Mouse (Mus musculus) lung, embryonic 15.5 days (tissue): ENCODE measurements at regions not wholly inside any gene's neighbourhood (a gene's known extent, or its start where the extent isn't known, plus 50 kb on each side); places are given as distances from the start of the nearest gene placed in this dataset.

Experiments used
- ATAC-seq: fragments of 200-750 bp; cut with Nextera tagmentation; 2 replicates; pipeline ENCODE4 v1.8.0; 2017; ENCODE audit warnings: moderate number of reproducible peaks, borderline replicate concordance; ENCODE audit not compliant: low FRiP score, low TSS enrichment; ENCODE audit errors: extremely low read depth
- H3K27ac ChIP-seq: fragments of 300-500 bp; sonication (generic); 2 replicates; pipeline ENCODE4 v1.5.1; 2015; ENCODE audit warnings: moderate library complexity, mild to moderate bottlenecking, inconsistent platforms
- H3K27me3 ChIP-seq: fragments of 300-500 bp; sonication (generic); 2 replicates; pipeline ENCODE4 v1.6.1; 2015; ENCODE audit warnings: inconsistent platforms
- H3K36me3 ChIP-seq: fragments of 300-500 bp; sonication (generic); 2 replicates; pipeline ENCODE4 v1.6.1; 2015; ENCODE audit warnings: inconsistent platforms
- H3K4me1 ChIP-seq: fragments of 300-500 bp; sonication (generic); 2 replicates; pipeline ENCODE4 v1.6.1; 2015; ENCODE audit warnings: inconsistent platforms
- H3K4me2 ChIP-seq: fragments of 300-500 bp; sonication (generic); 2 replicates; pipeline ENCODE4 v1.6.1; 2015; ENCODE audit warnings: inconsistent platforms, mild to moderate bottlenecking, moderate library complexity
- H3K4me3 ChIP-seq: fragments of 300-500 bp; sonication (generic); 2 replicates; pipeline ENCODE4 v1.5.1; 2015; ENCODE audit warnings: mild to moderate bottlenecking, inconsistent platforms
- H3K9ac ChIP-seq: fragments of 300-500 bp; sonication (generic); 2 replicates; pipeline ENCODE4 v1.6.1; 2015; ENCODE audit warnings: inconsistent platforms
- H3K9me3 ChIP-seq: fragments of 300-500 bp; sonication (generic); 2 replicates; pipeline ENCODE4 v1.6.1; 2016; ENCODE audit warnings: inconsistent platforms
- WGBS: fragments of 180-500 bp; shearing (Covaris S2); methylation state at CpG from one replicate; pipeline ENCODE4 v1.1.7; 2015; 5-methylcytosine and 5-hydroxymethylcytosine counted together

DNA sequence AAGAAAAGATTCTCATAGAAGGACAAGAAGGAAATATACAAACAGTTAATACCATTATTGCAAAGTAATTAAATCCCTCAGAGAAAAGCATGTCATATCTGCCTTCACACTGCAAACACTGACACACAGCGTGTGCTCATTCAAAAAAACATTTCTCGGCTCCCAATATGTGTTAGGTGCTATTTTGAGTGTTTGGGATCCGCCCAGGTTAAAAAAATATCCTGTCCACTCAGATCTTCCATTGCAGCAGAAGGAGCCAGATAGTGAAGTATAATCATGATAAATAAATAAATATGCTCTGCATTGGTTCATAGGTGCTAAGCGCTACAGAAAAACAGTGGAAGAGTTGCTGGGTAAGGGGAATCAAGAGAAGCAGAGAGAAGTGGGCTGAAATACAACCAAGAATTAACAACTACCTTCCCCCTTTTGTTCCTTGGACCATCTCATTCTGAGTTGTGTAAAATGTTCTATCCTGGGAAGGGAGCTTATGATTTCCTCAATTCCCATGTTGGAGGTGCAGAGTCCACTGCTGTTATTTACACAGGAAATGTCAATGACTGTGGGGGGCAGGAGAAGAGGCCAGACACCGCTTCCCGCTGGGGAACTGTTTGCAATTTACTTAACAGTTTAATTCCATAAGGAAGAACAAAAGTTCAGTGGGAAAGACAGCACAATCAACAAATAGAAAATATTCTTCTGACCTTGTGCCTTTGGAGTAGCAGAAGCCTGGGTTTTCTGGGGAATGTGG is 139.9 kb downstream of the Tle1 start:
- H3K9ac ChIP-seq = no peak overlapping the region
- no peak overlapping the region for H3K4me2 ChIP-seq
- no peaks in the 10 kb centered on the region for H3K36me3 ChIP-seq
- ATAC-seq = no peak
- H3K4me3 ChIP-seq = no peak overlapping the region
- H3K9me3 ChIP-seq = no peaks in the 10 kb centered on the region
- H3K4me1 ChIP-seq = no peaks in the 10 kb centered on the region
- H3K27ac ChIP-seq = no peak overlapping the region
- H3K27me3 ChIP-seq = no peaks in the 10 kb centered on the region
- WGBS = 56% methylated on average over 6 of the region's 6 CpGs

DNA sequence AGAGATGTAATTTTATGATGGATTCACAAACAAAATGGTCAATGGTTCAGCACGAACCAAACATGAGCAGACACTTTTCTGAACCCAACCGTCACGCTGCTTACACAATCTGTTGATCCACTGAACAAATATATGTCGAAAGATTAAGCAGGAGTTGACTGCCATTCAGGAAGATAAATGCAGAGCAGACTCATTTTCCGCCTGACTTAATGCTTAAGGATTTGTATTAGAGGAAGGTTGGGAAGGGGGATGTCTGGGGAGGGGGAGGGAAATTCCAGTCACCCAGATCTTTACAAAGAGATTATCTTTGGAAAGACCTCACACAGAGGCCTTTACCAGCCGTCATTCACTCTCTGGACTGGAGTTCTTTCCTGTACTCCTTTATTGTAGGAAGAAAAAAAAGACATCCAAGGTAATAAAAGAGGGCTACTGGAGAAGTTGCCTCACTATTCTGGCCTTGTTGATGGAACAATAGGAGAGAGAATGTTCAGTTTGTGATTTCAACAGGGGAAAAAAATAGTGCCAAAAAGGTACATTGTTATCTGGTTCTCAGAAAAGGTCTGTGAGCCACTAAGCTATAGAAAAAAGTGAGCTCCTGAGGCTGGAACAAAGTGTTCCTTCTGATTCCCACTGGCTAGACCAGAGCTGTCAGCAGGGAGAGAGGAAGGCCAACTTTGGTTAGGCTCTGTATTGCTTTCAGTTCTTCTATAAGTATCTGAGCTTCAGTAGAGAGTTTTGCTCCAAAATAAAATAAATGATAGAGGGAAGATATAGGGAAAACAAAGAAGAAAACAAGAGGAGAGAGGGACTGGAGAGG is 150.9 kb downstream of the Tle1 start:
- no peak for ATAC-seq
- Histone ChIP-seq H3K9me3 (no peaks in the 10 kb centered on the region), H3K27ac (no peak overlapping the region), H3K4me2 (no peak overlapping the region), H3K27me3 (no peaks in the 10 kb centered on the region), H3K36me3 (no peaks in the 10 kb centered on the region), H3K4me3 (no peak overlapping the region), H3K9ac (no peak overlapping the region), H3K4me1 (no peaks in the 10 kb centered on the region)
- WGBS = 10% methylated on average over 6 of the region's 6 CpGs

DNA sequence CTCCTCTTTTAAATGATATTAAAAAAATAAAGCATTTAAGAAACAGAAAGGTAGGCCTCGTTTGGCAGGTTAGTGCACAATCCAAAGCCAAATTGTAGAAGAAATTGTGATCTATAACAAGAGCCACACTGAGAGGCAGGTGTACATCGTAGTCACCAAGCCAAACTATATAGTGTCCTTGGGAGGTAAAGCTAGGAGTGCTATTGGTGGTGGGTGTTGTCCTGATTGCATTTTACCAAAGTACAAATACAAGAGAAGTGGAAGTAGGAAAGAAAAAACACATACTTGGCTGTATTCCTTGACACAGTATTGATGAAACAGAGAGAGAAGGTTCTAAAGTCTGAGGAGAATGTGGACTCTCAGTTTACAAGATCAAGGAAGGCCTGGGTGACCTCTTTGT is 178.6 kb downstream of the Tle1 start:
- H3K4me3 ChIP-seq = no peak overlapping the region
- H3K4me2 ChIP-seq = no peak overlapping the region
- H3K9me3 ChIP-seq = no peaks in the 10 kb centered on the region
- ATAC-seq = no peak
- no peak overlapping the region for H3K27ac ChIP-seq
- H3K9ac ChIP-seq = no peak overlapping the region
- H3K27me3 ChIP-seq = no peaks in the 10 kb centered on the region
- no peaks in the 10 kb centered on the region for H3K4me1 ChIP-seq
- 79% methylated on average over 2 of the region's 2 CpGs for WGBS
- no peaks in the 10 kb centered on the region for H3K36me3 ChIP-seq

DNA sequence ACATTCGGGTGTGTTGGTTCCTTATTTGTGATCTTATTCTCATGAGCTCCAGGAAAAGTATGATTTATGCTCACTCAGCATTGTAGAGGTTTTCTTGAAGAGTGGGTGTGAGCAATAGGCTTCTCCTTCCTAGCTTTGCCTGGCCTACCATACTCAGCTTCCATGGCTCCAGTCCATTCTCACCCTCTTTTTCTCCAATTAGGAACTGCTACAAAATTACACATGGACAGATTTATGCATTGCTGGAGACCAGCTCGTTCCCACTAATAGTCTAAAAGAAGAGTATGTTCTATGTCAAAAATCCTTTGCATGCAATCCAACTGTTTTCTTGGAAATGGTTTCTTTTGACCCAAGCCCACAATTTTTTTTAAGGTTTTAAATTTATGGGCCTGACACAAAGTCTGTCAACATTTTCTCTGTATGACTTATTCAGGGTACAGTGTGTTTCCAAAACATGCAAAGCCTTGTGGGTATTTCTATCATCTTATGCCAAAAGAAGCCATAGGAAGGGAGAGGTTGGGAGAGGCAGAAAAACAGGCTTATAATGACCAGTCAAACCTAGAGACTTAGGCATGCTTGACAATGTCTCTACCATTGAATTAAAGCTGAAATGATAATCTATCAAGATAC is 186.4 kb downstream of the Tle1 start:
- 70% methylated on average over 2 of the region's 2 CpGs for WGBS

DNA sequence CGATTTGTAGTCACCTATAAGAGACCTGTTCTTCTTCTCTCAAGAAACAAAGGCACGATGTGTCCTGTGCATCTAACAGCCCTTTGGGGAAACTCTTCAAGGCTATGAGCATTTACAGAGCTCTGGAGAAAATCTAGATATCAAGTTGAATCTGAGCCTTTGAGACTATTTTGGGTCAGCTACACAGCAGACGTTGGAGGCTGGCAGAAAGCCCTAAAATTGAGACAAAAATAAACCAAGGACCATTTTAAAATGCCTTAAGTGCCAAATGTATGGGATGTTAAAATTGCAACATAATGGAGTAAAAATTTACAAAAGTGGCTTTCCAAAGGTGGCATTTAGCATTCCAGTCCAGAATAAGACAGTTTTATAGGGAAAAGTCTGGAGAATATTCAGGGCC is 187.1 kb downstream of the Tle1 start:
- Histone ChIP-seq H3K9ac (no peak overlapping the region), H3K4me3 (no peak overlapping the region), H3K27ac (no peak overlapping the region), H3K9me3 (no peaks in the 10 kb centered on the region), H3K27me3 (no peaks in the 10 kb centered on the region), H3K36me3 (no peaks in the 10 kb centered on the region), H3K4me1 (no peaks in the 10 kb centered on the region), H3K4me2 (no peak overlapping the region)
- ATAC-seq = no peak
- WGBS = 66% methylated on average over 3 of the region's 3 CpGs

More for the DNA sequence above, 186.4 kb downstream of the Tle1 start:
- Histone ChIP-seq H3K9me3 (no peaks in the 10 kb centered on the region), H3K36me3 (no peaks in the 10 kb centered on the region), H3K4me2 (no peak overlapping the region), H3K27ac (no peak overlapping the region), H3K4me1 (no peaks in the 10 kb centered on the region), H3K9ac (no peak overlapping the region), H3K27me3 (no peaks in the 10 kb centered on the region), H3K4me3 (no peak overlapping the region)
- no peak for ATAC-seq

DNA sequence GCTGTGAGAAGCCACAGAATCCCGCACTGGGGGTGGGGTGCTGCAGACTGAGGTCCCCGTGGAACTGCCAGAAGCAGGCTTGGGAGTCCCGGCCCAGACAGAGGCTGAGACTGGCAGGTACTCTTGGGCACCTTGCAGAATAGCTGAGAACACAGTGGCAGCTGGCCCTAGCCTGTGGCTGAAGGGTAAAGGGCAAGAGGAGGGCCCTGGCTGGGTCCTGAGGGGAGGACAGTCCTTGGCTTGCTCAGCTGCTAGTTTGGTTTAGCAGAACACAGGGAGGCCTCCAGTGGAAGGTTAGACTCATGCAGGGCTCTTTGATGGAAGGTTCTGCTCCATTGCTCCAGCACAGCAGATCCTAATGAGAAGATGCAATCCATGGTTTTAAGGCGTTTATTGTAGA is 190.4 kb downstream of the Tle1 start:
- H3K27me3 ChIP-seq = no peaks in the 10 kb centered on the region
- H3K9me3 ChIP-seq = no peaks in the 10 kb centered on the region
- H3K9ac ChIP-seq = no peak overlapping the region
- H3K4me2 ChIP-seq = no peak overlapping the region
- no peak for ATAC-seq
- no peak overlapping the region for H3K4me3 ChIP-seq
- 87% methylated on average over 4 of the region's 4 CpGs for WGBS
- no peaks in the 10 kb centered on the region for H3K36me3 ChIP-seq
- H3K27ac ChIP-seq = no peak overlapping the region
- H3K4me1 ChIP-seq = no peaks in the 10 kb centered on the region

DNA sequence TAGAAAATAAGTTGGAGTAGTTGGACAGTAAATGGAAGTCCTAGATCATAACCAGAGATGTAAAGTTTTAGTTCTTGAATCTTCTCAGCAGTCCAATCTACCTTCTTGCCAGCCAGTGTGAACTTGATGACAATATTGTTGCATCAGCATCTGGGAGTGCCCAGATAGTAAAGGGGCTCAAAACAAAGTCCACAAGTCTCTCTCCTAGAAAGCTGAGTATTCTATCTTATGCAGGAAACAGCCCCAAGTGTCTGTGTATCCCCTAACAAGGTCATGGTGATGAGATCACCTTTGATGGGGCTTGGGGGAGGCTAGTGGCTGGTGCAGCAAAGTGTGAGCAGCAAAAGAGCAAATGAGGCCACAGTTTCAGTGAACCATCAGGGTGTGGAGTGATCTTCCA is 194.8 kb downstream of the Tle1 start:
- no peak overlapping the region for H3K27ac ChIP-seq
- no peak overlapping the region for H3K9ac ChIP-seq
- no peaks in the 10 kb centered on the region for H3K4me1 ChIP-seq
- no peaks in the 10 kb centered on the region for H3K36me3 ChIP-seq
- no peaks in the 10 kb centered on the region for H3K9me3 ChIP-seq
- H3K4me3 ChIP-seq = no peak overlapping the region
- H3K4me2 ChIP-seq = no peak overlapping the region
- ATAC-seq = no peak
- no peaks in the 10 kb centered on the region for H3K27me3 ChIP-seq

DNA sequence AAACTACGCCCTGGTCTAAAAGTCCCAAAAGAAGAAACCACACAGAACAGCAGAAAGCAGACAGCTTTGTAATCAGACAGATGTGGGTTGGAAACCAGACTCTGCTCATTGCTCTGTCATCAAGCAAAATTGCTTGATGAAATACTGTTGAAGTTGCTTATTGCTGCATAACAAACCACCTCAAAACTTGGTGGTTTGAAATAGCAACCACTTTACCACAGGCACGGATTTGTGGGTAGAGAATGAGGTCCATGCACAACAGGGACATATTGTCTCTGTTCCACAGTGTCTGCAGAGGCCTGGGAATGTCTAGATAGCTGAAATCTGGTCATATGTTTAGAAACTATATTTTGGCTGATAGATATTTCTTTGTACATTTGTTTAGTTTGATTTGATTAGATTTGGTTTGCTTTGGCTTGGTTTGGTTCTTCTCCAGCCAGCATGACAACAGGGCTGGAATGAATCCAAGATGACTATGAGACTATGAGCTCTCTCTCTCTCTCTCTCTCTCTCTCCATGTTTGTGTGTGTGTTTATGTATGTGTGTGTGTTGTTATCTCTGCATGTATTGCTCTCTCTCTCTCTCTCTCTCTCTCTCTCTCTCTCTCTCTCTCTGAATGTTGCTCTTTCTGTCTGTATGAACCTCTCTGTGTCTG is 199.4 kb downstream of the Tle1 start:
- Histone ChIP-seq H3K4me3 (no peak overlapping the region), H3K9ac (no peak overlapping the region), H3K4me2 (no peak overlapping the region), H3K27me3 (no peaks in the 10 kb centered on the region), H3K36me3 (no peaks in the 10 kb centered on the region), H3K4me1 (no peaks in the 10 kb centered on the region), H3K9me3 (no peaks in the 10 kb centered on the region), H3K27ac (no peak overlapping the region)
- 55% methylated on average over 2 of the region's 2 CpGs for whole genome bisulfite sequencing
- ATAC-seq = no peak; the same call in 1 of the 2 replicates

DNA sequence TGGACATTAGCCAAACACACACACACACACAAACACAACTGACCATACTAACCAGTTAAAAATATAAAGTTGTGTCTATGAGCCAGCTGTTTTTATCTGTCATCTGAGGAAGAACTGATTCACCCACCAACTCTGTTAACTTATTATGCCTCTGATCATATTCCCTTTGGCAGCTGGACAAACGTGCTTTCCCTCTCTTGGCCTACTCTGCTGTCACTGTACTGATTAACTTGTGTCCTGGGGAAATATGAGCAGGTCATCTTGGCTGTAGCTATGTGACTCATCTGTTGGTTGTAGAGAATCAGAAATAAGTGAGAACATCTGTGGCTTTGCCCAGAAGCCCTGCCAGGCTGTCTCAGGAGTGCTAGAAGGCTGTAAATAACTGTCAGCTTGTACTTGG is 210.9 kb upstream of the Gm11232 start:
- Histone ChIP-seq H3K4me1 (no peaks in the 10 kb centered on the region), H3K27me3 (no peaks in the 10 kb centered on the region), H3K36me3 (no peaks in the 10 kb centered on the region), H3K9ac (no peak overlapping the region), H3K4me3 (no peak overlapping the region), H3K9me3 (no peaks in the 10 kb centered on the region), H3K27ac (no peak overlapping the region), H3K4me2 (no peak overlapping the region)
- no peak for ATAC-seq
- whole genome bisulfite sequencing = 21% methylated on average over 1 of the region's 1 CpGs

DNA sequence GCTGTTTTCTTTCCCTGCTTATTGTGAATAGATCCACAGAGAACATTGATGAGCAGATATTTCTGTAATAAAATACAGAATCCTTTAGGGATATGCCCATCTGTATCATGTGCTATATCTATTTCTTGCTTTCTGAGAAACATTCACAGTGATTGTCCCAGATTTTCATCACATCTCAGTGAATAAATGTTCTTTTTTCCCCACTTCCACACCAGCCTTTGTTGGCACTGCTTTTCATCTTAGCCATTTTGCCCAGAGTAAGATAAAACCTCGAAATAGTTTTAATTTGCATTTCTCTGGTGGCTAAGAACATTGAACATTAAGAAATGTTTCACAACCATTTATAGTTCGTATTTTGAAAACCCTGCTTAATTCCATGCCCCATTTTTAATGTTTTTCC is 195.7 kb upstream of the Gm11232 start:
- H3K9ac ChIP-seq = no peak overlapping the region
- H3K27ac ChIP-seq = no peak overlapping the region
- no peak overlapping the region for H3K4me3 ChIP-seq
- H3K27me3 ChIP-seq = no peaks in the 10 kb centered on the region
- no peaks in the 10 kb centered on the region for H3K36me3 ChIP-seq
- H3K9me3 ChIP-seq = no peaks in the 10 kb centered on the region
- WGBS = 64% methylated on average over 2 of the region's 2 CpGs
- no peak overlapping the region for H3K4me2 ChIP-seq
- H3K4me1 ChIP-seq = no peaks in the 10 kb centered on the region
- ATAC-seq = no peak

DNA sequence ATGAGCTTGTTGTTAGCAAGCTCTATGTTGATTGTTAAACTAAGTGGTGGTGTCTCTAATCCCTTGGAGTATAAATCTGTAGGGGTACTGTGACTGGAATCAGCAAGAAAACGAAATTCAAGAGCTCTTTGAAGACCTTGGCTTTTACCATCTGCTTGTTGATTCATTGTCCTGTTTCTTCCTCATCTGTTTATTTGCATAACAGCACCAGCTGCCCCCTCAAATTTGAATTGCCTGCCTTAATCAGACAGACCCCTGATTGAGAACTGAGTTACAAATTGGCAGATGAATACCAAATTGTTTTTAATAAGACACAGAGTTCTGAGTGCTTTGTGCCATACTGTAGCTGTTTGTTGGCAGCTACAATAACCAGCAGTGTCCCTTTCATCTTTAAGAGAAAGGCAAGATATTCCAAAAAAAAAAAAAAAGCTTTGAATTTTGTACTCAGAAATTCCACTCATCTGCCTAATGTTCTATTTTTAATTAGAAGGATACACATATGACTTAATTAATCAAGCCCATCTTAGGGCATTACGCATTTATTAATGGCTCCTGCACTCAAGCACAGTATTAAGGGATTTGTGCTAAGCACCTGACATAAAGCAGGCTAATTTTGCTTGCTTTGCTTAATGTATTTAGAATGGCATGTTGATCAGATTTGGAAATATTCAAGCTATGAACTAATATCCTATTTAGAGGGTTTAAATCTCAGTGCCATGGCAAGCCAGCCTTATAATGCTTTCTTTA is 175.6 kb upstream of the Gm11232 start:
- Histone ChIP-seq H3K36me3 (no peaks in the 10 kb centered on the region), H3K27me3 (no peaks in the 10 kb centered on the region), H3K4me1 (no peaks in the 10 kb centered on the region), H3K9me3 (no peaks in the 10 kb centered on the region), H3K27ac (no peak overlapping the region), H3K4me2 (no peak overlapping the region), H3K9ac (no peak overlapping the region), H3K4me3 (no peak overlapping the region)
- no peak for ATAC-seq
- WGBS = 48% methylated on average over 2 of the region's 2 CpGs
